Mouse (Mus musculus) limb, embryonic 12.5 days (tissue): ENCODE results near the gene Pkhd1. TPM values are rescaled to one million over a fixed set of nuclear protein-coding genes. Genes with fewer than 3 reads are reported as not detected.

Experiments used
- ATAC-seq: fragments of 200-750 bp; cut with Nextera tagmentation; 2 replicates; pipeline ENCODE4 v1.8.0; 2017; ENCODE audit warnings: low read depth, moderate TSS enrichment; ENCODE audit not compliant: insufficient number of reproducible peaks, insufficient read depth, low FRiP score, low TSS enrichment
- H3K27ac ChIP-seq: fragments of 300-500 bp; sonication (generic); 2 replicates; pipeline ENCODE4 v1.5.1; 2016; ENCODE audit warnings: mild to moderate bottlenecking, moderate library complexity
- H3K27me3 ChIP-seq: fragments of 300-500 bp; sonication (generic); 2 replicates; pipeline ENCODE4 v1.6.1; 2016; ENCODE audit warnings: mild to moderate bottlenecking, moderate library complexity
- H3K36me3 ChIP-seq: fragments of 300-500 bp; sonication (generic); 2 replicates; pipeline ENCODE4 v1.6.1; 2016; ENCODE audit warnings: mild to moderate bottlenecking, moderate library complexity
- H3K4me1 ChIP-seq: fragments of 300-500 bp; sonication (generic); replicated peaks from 2 replicates; pipeline ENCODE4 v1.6.1; 2016
- H3K4me2 ChIP-seq: fragments of 300-500 bp; sonication (generic); 2 replicates; pipeline ENCODE4 v1.6.1; 2016; ENCODE audit warnings: mild to moderate bottlenecking, moderate library complexity
- H3K4me3 ChIP-seq: fragments of 300-500 bp; sonication (generic); replicated peaks from 2 replicates; pipeline ENCODE4 v1.5.1; 2016; ENCODE audit warnings: mild to moderate bottlenecking
- H3K9ac ChIP-seq: fragments of 300-500 bp; sonication (generic); replicated peaks from 2 replicates; pipeline ENCODE4 v1.6.1; 2016; ENCODE audit warnings: mild to moderate bottlenecking, moderate library complexity
- H3K9me3 ChIP-seq: fragments of 300-500 bp; sonication (generic); 2 replicates; pipeline ENCODE4 v1.6.1; 2016; ENCODE audit warnings: mild to moderate bottlenecking, moderate library complexity
- WGBS: fragments of 180-500 bp; shearing (Covaris S2); methylation state at CpG from one replicate; pipeline ENCODE4 v1.1.7; 2016; 5-methylcytosine and 5-hydroxymethylcytosine counted together
- polyA plus RNA-seq: library from polyadenylated mRNA; unstranded; fragments of >200 nt; fragmentation: Nextera tagmentation; extraction: Ambion mirVana; gene quantifications from 2 replicates; pipeline ENCODE4 v1.2.1, GENCODE M21; 2016

The Pkhd1 gene
- polyA plus RNA-seq, 1 experiment from 2014 or later = 0.11 TPM

DNA sequence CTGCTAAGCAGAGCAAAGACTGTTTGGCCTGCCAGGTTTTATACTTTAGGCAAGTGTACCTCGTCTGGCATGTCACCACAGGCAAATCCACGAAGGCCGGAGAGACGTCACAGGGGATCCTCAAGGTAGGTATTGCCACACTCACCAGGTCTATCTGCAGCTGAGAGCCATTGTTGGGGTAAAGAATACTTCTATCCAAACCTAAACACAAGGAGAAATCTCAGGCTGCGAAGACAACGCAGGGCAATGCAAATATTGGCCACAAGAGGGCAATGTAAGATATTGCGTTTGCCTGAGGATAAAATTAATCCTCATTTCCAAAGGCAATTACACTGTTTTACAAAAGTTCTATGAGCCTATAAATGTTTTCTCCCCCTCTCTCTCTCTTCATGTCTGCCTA lies 5.2 kb downstream of the Pkhd1 start:
- WGBS = 30% methylated on average over 7 of the region's 7 CpGs
- Histone ChIP-seq H3K27ac (no peak overlapping the region), H3K9ac (no peak overlapping the region)

GRCm38 (mm10) chr1:20605489-20605888 lies 12.4 kb downstream of the Pkhd1 start:
- H3K4me2 ChIP-seq = no peak overlapping the region
- H3K9me3 ChIP-seq = no peaks in the 10 kb centered on the region
- H3K27me3 ChIP-seq = no peaks in the 10 kb centered on the region
- no peak for ATAC-seq
- no peaks in the 10 kb centered on the region for H3K36me3 ChIP-seq
- H3K4me1 ChIP-seq = no peaks in the 10 kb centered on the region
- H3K9ac ChIP-seq = no peak overlapping the region
- no peak overlapping the region for H3K4me3 ChIP-seq
- no peak overlapping the region for H3K27ac ChIP-seq
- WGBS = 64% methylated on average over 2 of the region's 2 CpGs

More for the DNA sequence above, 5.2 kb downstream of the Pkhd1 start:
- no peaks in the 10 kb centered on the region for H3K4me1 ChIP-seq
- H3K9me3 ChIP-seq = no peaks in the 10 kb centered on the region
- H3K36me3 ChIP-seq = no peaks in the 10 kb centered on the region
- ATAC-seq = no peak
- H3K4me3 ChIP-seq = no peak overlapping the region
- H3K4me2 ChIP-seq = no peak overlapping the region
- no peaks in the 10 kb centered on the region for H3K27me3 ChIP-seq

DNA sequence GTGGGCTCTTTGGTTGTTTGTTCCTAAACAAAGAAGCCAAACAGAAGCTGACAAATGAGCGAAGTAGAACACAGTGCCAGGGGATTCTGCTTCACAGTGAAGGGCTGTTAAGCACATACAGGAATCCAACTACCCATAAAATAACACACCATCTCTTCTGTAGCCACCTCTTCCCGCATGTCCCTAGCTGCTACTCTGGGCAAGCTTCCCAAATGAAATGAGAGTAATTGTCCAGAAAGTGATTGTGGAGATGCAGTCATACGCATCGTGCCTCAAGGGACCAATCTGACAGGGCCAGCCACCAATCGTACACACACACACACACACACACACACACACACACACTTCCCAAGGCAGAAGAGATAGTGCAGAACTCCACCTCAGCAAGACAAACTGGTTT lies 27.4 kb downstream of the Pkhd1 start:
- H3K4me3 ChIP-seq = no peak overlapping the region
- H3K27me3 ChIP-seq = no peaks in the 10 kb centered on the region
- no peak overlapping the region for H3K9ac ChIP-seq
- H3K9me3 ChIP-seq = no peaks in the 10 kb centered on the region
- H3K27ac ChIP-seq = no peak overlapping the region
- no peak for ATAC-seq
- H3K36me3 ChIP-seq = no peaks in the 10 kb centered on the region
- H3K4me2 ChIP-seq = no peak overlapping the region
- 89% methylated on average over 5 of the region's 5 CpGs for WGBS
- no peaks in the 10 kb centered on the region for H3K4me1 ChIP-seq

DNA sequence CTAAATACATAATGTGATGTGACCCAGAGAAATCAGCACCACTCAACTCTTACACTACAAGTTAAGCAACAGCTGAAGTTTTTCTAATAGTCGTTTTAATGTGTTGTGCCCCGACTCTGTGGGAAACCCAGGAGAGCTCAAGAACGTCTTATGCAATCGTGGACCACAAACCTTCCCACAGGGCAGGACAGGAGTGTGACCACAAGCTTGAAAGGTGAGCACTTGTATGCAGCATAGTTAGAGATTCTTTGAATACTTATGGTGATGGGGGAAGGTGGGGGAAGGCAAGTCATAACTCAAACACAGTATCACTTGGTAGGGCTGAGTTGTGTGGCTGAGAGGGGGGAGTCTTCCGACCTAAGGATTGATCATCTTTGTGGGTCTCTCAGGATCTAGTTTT lies 46.4 kb downstream of the Pkhd1 start:
- Histone ChIP-seq H3K4me2 (no peak overlapping the region), H3K27ac (no peak overlapping the region), H3K4me3 (no peak overlapping the region), H3K9ac (no peak overlapping the region), H3K36me3 (no peaks in the 10 kb centered on the region), H3K4me1 (no peaks in the 10 kb centered on the region), H3K9me3 (no peaks in the 10 kb centered on the region), H3K27me3 (no peaks in the 10 kb centered on the region)
- no peak for ATAC-seq
- WGBS = 72% methylated on average over 5 of the region's 5 CpGs

DNA sequence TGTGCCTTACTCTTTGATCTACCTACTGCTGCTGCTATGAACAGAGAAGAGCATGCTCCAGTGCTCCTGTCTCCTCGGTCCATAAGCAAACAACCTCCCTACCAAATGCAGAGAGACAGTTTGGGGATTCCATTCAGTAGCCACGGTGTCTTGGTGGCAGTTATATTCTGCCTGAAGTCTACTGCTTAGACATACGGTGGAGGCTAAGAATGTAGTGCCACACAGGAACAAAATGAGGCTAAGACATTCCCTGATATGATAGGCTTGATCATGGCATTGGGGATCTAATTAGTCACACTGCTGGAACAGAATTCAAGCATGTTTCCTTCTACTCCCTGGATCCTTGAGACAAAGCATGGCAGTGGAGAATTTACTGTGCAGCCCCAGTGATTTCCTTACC lies 48.4 kb downstream of the Pkhd1 start:
- no peak overlapping the region for H3K27ac ChIP-seq
- no peak overlapping the region for H3K4me3 ChIP-seq
- H3K4me1 ChIP-seq = no peaks in the 10 kb centered on the region
- 77% methylated on average over 3 of the region's 3 CpGs for WGBS
- no peak for ATAC-seq
- no peaks in the 10 kb centered on the region for H3K27me3 ChIP-seq
- no peak overlapping the region for H3K9ac ChIP-seq
- H3K4me2 ChIP-seq = no peak overlapping the region
- no peaks in the 10 kb centered on the region for H3K9me3 ChIP-seq
- H3K36me3 ChIP-seq = no peaks in the 10 kb centered on the region

DNA sequence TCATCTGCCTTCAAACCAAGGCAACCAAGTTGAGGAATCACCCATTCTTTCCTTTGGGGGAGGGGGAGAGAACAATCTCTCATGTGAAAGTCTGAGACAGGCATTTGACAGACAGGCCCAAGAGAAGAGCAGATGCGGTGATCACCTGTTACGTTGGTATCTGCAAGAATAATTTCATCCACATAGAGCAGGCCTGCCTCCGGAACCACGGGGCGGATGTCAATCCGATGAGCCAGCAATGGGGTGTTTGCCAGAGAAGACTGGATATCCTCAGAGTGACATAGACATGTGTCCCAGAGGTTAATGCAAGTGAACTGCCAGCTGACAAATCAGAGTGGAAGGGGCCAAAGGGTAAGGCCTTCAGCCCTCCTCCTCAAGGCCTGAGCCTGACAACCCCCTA lies 59.4 kb downstream of the Pkhd1 start:
- ATAC-seq = 0 out of 2 replicates have a peak, but pooled peaks have one; percentile 4
- Histone ChIP-seq H3K27ac (no peak overlapping the region), H3K9ac (no peak overlapping the region), H3K9me3 (no peaks in the 10 kb centered on the region), H3K4me3 (no peak overlapping the region), H3K27me3 (no peaks in the 10 kb centered on the region), H3K4me1 (no peaks in the 10 kb centered on the region), H3K4me2 (no peak overlapping the region), H3K36me3 (no peaks in the 10 kb centered on the region)
- WGBS = 87% methylated on average over 6 of the region's 6 CpGs

DNA sequence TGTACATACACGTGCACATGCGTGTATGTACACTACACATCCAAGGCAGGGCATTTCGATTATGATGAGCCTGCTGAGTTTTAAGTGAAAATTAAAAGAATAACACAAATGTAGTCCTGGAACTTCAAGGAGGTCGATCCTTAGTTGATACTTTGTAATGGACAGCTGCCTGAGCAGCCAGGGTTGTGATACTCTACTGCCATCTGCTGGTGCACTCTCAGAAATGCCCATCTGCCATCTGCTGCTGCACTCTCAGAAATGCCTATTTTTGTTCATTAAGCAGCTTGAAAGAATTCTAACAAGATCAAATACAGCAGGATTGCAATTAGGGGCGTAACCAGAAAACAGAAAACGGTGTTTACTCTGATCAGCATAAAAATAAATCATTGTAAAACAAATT lies 63.5 kb downstream of the Pkhd1 start:
- no peaks in the 10 kb centered on the region for H3K27me3 ChIP-seq
- no peaks in the 10 kb centered on the region for H3K36me3 ChIP-seq
- no peaks in the 10 kb centered on the region for H3K9me3 ChIP-seq
- no peak overlapping the region for H3K4me2 ChIP-seq
- ATAC-seq = no peak
- no peaks in the 10 kb centered on the region for H3K4me1 ChIP-seq
- no peak overlapping the region for H3K9ac ChIP-seq
- no peak overlapping the region for H3K27ac ChIP-seq
- WGBS = 28% methylated on average over 6 of the region's 6 CpGs
- no peak overlapping the region for H3K4me3 ChIP-seq

GRCm38 (mm10) chr1:20551334-20551733 lies 66.5 kb downstream of the Pkhd1 start:
- H3K27me3 ChIP-seq = no peaks in the 10 kb centered on the region
- peak; percentile 66; the same call in 1 of the 2 replicates for ATAC-seq
- H3K9ac ChIP-seq = no peak overlapping the region
- H3K4me3 ChIP-seq = no peak overlapping the region
- H3K36me3 ChIP-seq = no peaks in the 10 kb centered on the region
- H3K4me1 ChIP-seq = no peaks in the 10 kb centered on the region
- H3K4me2 ChIP-seq = no peak overlapping the region
- H3K9me3 ChIP-seq = no peaks in the 10 kb centered on the region
- no peak overlapping the region for H3K27ac ChIP-seq
- 44% methylated on average over 4 of the region's 4 CpGs for WGBS

DNA sequence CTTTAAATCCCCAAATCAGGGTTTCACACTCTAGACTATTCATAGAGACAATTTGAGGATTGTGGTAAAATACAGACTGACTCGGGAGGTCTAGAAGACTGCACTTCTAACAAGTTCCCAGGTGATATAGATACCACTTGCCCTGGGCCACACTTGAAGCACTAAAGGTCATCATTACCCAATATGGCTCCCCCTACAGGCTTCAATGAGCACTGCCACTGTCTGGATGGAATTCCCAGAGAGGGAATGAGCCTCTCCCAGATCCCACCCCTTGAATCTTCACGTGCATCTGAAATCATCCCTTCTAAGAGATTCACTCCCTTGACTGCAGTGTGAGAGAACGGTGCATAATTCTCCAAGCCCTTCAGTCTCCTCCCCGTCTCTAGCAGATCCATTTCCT lies 73.3 kb downstream of the Pkhd1 start:
- Histone ChIP-seq H3K27me3 (no peaks in the 10 kb centered on the region), H3K4me2 (no peak overlapping the region)
- WGBS = 73% methylated on average over 4 of the region's 4 CpGs

DNA sequence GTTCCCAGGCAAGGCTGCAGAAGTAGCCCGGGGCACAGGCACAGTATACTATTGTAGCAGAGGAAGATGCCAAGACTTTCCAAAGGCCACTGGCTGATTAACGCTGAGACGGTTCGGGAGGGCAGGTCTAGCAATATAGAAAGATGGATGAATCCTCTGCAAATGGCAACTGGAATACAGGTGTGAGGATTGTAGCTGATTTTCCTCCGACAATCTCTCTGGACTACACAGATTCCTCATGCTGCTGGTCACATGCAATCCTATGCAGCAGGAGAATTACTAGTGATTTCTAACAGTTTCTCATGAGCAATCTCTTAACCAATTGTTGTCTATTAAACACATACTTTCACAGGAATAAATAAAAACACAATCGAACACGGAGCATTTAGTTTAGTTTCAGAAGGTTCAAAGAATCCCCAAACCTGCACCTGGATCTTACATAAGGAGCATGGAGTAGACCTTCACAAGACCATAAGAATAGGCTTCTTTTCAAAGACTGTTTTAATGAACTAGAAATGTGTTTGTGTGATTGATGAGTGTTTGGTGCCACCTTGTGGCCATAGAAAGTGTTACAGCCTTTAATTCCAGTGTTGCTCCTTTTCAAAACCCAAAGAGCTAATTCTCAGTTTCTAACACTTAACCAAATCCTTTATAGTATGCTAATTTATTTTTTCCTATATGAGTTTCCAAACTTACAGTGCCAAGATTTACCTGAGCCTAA lies 104.3 kb downstream of the Pkhd1 start:
- 68% methylated on average over 7 of the region's 7 CpGs for WGBS
- no peaks in the 10 kb centered on the region for H3K4me1 ChIP-seq
- H3K27me3 ChIP-seq = no peaks in the 10 kb centered on the region
- H3K4me2 ChIP-seq = no peak overlapping the region
- H3K27ac ChIP-seq = no peak overlapping the region
- H3K9ac ChIP-seq = no peak overlapping the region
- ATAC-seq = no peak
- no peaks in the 10 kb centered on the region for H3K36me3 ChIP-seq
- H3K9me3 ChIP-seq = no peaks in the 10 kb centered on the region
- H3K4me3 ChIP-seq = no peak overlapping the region

More for the DNA sequence above, 73.3 kb downstream of the Pkhd1 start:
- Histone ChIP-seq H3K9ac (no peak overlapping the region), H3K4me3 (no peak overlapping the region), H3K9me3 (no peaks in the 10 kb centered on the region), H3K36me3 (no peaks in the 10 kb centered on the region), H3K27ac (no peak overlapping the region), H3K4me1 (no peaks in the 10 kb centered on the region)
- no peak for ATAC-seq

GRCm38 (mm10) chr1:20498965-20499364 lies 118.9 kb downstream of the Pkhd1 start:
- H3K4me2 ChIP-seq = no peak overlapping the region
- H3K27me3 ChIP-seq = no peaks in the 10 kb centered on the region
- WGBS = 80% methylated on average over 1 of the region's 1 CpGs
- peaks cover 5% of the 10 kb centered on the region; the same call in 1 of the 2 replicates for H3K4me1 ChIP-seq
- H3K36me3 ChIP-seq = no peaks in the 10 kb centered on the region
- H3K4me3 ChIP-seq = no peak overlapping the region
- no peaks in the 10 kb centered on the region for H3K9me3 ChIP-seq
- ATAC-seq = no peak
- no peak overlapping the region for H3K9ac ChIP-seq
- H3K27ac ChIP-seq = no peak overlapping the region

DNA sequence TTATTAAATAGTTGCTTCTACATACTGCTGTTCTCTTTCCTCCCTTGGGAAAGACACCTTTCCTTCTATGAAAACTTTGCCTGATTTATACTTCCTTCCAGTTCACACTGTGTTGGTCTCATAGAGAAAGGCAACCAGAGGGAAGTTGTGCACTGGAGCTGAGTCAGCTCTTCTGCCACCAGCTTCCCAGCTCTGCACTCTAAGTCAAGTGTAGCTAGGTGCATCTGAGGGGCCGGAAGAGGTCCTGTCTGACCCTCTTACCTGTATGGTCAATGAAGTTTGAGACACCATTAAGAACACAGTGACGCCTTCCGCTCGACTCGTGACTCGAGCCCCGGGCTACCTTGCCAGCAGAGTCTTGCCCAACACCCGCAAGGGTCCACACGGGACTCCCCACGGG lies 131.8 kb downstream of the Pkhd1 start:
- no peak for ATAC-seq
- no peak overlapping the region for H3K4me3 ChIP-seq

More for the DNA sequence above, 131.8 kb downstream of the Pkhd1 start:
- Histone ChIP-seq H3K9ac (no peak overlapping the region), H3K9me3 (no peaks in the 10 kb centered on the region), H3K27me3 (0 out of 2 replicates have a peak, but pooled peaks cover under 1% of the 10 kb centered on the region), H3K36me3 (no peaks in the 10 kb centered on the region), H3K4me2 (no peak overlapping the region), H3K4me1 (no peaks in the 10 kb centered on the region), H3K27ac (no peak overlapping the region)
- WGBS = 96% methylated on average over 9 of the region's 10 CpGs
